ENCODE assay signal across 8 mouse cellular contexts in genomic region chr16:97851061-97851740, GRCm38 (mm10). TPM values are rescaled to one million over a fixed set of nuclear protein-coding genes. Genes with fewer than 3 reads are reported as not detected.
DNase-seq lines count a peak whose midpoint lies in the region; ATAC-seq and TF ChIP-seq lines count a peak whose summit lies in the region.

No protein-coding gene starts in this region.

- no peaks in the 10 kb centered on the region for H3K27me3 ChIP-seq in Patski
- H3K27me3 ChIP-seq in hindbrain, embryonic 13.5 days: no peaks in the 10 kb centered on the region

- in situ Hi-C loops in Patski (cut with MboI; ENCODE audit: low pct_unique_long_range_greater_than_20kb): no loop called here

- H3K4me3 ChIP-seq in hindbrain, embryonic 13.5 days: peak overlapping the region; percentile 84

- H3K9me3 ChIP-seq in hindbrain, embryonic 13.5 days: no peaks in the 10 kb centered on the region

- WGBS in hindbrain, embryonic 13.5 days: 0% methylated on average over 53 of the region's 77 CpGs

- H3K27ac ChIP-seq in hindbrain, embryonic 13.5 days: peak overlapping the region; percentile 99

- CTCF ChIA-PET in Patski (lab: Charles Lee): no interaction called here

- no peaks in the 10 kb centered on the region for H3K36me3 ChIP-seq in hindbrain, embryonic 13.5 days

- peak; percentile 88 for ATAC-seq in Patski
- ATAC-seq in hindbrain, embryonic 13.5 days (ENCODE audit: low FRiP score): peak; percentile 93

- peak; percentile 38 for DNase-seq in Patski (ENCODE audit: low read depth, low spot score)
- peak; percentile 92 to 94 for DNase-seq in cerebellum, postnatal 14 days
- DNase-seq in frontal cortex, postnatal 14 days (ENCODE audit: low spot score in 2 of 2): peak; percentile 79
- DNase-seq in layer of hippocampus, postnatal 14 days (ENCODE audit: low spot score in 2 of 2): peak; percentile 87 to 94
- DNase-seq in lung, postnatal 10 days: peak; percentile 94
- peak; percentile 83 for DNase-seq in ovary, postnatal 14 days (ENCODE audit: low spot score)
- DNase-seq in thymus, postnatal 10 days (ENCODE audit: low spot score in 2 of 2): peak; percentile 75 to 82

- peak overlapping the region; percentile 79 for H3K4me2 ChIP-seq in hindbrain, embryonic 13.5 days

- POLR2A ChIA-PET in Patski (lab: Charles Lee): interaction anchor here (0.6 to 0.9 kb wide), 2 partner anchors 15 to 35 kb away, joined by 3 read pairs; no protein-coding TSS in a partner anchor

- no peak for TF ChIP-seq CTCF in Patski (IDR thresholded peaks at IDR 0.05)

- peaks cover 33% of the 10 kb centered on the region for H3K4me1 ChIP-seq in hindbrain, embryonic 13.5 days (replicated peaks)

- peak overlapping the region; percentile 95 for H3K9ac ChIP-seq in hindbrain, embryonic 13.5 days

RNA-seq across cellular contexts. Expression of gene Prdm15, which starts 0.4 kb away (rescaled TPM):
- 6.8 TPM for polyA plus RNA-seq in Patski (2021)
- 11.2 and 14.5 TPM in 2 replicates for polyA plus RNA-seq in hindbrain, embryonic 13.5 days (2015; fragmentation: Nextera tagmentation; extraction: Ambion mirVana)
- 10 to 100 TPM; 19.9 to 25.0 TPM for total RNA-seq in layer of hippocampus, postnatal 14 days (2021)

Comparison
In these comparisons a context has a peak if more than half of its experiments do, and no peak if none do; other contexts are left out.
1. Peak in every context shown above with its lines: DNase-seq, ATAC-seq, H3K4me3 ChIP-seq and H3K27ac ChIP-seq.
2. DNase-seq: peak in every context shown above with its lines; median percentile 94 in lung, postnatal 10 days; 93 in cerebellum, postnatal 14 days; 90 in layer of hippocampus, postnatal 14 days; 83 in ovary, postnatal 14 days; 79 in frontal cortex, postnatal 14 days; 78 in thymus, postnatal 10 days; 38 in Patski.